Mouse (Mus musculus): ENCODE data around the gene Pan2.
"Not testable (repeated sequence)": the region's sequence is repeated elsewhere in the genome, so short reads cannot be mapped to it uniquely, and the experiment has no call there.

Gene Pan2

DNA sequence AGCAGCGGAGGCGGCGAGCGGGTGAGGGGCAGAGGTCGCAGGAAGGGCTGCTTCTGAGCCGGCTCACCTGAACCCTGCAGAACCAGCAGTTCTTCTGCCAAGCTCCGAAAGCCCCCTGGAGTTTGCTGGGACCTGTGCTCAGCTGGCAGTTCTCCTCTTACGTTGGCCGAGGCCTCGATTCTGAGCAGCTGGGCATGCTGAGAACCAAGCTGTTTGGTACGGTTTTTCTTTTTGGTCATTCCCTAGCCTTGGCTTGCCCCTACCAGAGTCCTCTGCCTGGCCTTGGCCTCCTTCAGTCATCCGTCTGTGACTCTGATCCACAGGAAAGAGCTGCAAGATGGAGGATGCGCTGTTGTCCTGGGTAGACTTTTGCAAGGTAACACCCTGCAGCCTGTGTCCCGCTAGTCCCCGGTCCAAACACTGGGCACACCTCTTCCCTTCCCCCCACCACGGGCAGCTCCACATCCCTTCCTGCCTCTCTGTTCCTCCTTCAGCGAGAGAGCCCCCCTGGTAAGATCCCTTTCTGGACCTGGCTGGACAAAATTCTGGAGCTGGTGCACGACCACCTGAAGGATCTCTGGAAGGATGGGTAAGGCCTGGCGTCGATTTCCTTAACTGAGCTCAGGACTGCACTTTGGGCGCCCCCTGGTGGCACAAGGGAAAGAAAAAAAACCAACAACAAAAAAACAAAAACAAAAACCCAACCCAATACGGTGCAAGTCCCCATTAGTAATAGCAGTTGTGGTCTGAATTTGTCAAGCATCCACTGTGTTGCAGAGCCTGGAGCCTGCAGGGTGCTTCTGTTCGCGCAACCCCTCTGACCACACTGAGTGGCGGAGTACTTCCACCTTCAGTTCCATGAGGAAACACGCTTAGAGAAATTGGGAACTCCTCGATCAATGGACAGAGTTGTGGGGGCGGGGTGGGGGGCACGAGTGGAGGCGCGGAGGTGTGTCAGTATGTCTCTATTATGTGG is 19.2 kb upstream of the Pan2 start:
- peak; percentile 61 for DNase-seq (ENCODE audit: low spot score)

DNA sequence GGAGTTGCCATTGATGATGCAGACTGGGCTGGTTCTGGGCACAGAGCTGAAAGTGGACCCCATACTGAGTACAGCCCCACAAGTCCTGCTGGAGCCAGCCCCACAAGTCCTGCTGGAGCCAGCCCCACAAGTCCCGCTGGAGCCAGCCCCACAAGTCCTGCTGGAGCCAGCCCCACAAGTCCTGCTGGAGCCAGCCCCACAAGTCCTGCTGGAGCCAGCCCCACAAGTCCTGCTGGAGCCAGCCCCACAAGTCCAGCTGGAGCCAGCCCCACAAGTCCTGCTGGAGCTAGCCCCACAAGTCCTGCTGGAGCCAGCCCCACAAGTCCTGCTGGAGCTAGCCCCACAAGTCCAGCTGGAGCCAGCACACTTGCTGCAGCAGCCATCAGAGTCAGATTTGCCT is 12.5 kb upstream of the Pan2 start:
- not testable (repeated sequence) for DNase-seq (ENCODE audit: low spot score)

DNA sequence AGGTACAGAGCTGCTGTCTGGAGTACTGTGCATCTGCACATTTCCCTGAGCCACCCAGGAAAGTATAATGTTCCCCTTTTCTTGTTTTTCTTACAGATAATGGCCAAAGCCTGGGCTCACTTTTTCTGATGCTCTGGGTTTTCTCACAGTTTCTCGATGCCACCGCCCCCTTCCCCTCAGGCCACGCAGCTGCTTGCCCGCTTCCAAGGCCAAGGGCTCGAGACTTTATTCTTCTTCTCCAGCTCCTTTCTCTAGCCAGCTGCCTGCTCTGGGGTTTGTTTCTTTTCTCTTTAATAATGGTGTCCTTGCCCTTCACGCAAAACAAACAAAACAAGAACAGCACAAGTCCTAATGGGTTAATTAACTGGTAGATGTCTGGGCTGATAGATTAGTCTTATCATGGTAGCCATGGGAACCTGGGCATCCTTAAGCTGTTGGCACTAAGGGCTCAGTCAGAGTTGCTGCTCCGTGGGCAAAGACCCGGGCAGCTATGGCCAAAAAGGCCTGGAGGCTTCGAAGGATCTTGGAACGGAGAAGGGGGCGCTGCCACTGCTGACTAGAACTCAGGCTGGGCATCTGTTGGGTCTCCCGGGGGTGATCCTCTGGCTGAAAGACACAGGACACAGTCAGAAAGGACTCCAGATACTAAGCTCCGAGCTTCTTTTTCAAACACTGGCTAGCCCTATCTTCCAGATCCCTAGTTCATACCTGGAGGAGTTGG is 6.6 kb upstream of the Pan2 start:
- no peak for DNase-seq (ENCODE audit: low spot score)

DNA sequence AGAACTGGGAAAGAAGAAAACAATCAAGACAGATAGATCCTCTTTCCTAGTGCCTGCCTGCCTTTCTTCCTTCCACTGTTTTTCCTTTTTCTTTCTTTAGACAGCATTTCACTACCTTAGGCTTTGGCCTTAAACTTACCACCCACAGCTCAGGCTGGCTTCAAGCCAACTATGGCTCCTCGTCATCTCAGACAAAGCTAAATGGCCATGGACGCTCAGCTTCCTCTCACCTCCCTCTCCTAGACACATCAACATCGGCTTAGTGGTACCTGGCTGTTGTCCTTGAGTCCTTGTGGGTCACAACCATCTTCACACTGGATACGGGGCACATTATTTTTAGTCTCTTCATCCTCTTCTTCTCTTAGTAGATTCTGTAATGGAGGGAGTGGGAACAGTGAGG is 5.9 kb upstream of the Pan2 start:
- no peak for DNase-seq (ENCODE audit: low spot score)

DNA sequence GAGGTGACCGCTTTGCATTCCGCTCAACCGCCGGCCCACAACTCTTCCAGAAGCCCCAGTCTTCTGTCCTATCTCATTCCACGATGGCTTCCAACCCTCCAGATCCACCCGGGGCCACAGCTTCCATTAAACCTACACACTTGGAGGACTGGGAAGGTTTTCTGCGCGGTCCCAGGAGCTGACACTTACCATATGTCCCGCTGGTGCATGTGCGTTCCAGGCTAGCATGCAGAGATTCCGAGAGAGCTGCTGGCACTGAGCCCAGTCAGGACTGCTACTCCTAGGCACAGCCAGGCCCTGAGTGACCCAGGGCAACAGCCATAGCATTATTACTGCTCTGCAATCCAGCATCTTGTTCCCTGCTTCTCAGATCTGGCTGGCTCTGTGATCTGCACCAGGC is 5.5 kb upstream of the Pan2 start:
- DNase-seq (ENCODE audit: low spot score), result no peak

DNA sequence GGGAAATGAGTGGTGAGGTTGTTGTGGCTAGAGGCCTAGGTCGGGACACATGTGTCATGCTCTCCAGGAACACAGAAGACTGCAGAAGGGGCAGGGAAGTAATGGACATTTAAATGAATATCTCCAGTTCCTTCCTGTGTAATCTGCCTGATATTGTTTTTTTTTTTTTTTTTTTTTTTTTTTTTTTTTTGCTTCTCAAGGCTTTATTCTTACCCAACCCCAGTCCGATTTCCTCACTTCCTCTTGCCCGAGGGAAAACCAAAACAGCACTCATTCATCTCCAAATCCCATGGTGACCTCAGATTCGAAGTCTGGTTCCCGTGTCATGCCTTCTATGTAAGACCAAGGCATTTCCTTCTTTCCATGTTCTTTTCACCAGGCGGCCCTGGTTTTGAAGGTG is 4.9 kb upstream of the Pan2 start:
- no peak for DNase-seq (ENCODE audit: low spot score)

DNA sequence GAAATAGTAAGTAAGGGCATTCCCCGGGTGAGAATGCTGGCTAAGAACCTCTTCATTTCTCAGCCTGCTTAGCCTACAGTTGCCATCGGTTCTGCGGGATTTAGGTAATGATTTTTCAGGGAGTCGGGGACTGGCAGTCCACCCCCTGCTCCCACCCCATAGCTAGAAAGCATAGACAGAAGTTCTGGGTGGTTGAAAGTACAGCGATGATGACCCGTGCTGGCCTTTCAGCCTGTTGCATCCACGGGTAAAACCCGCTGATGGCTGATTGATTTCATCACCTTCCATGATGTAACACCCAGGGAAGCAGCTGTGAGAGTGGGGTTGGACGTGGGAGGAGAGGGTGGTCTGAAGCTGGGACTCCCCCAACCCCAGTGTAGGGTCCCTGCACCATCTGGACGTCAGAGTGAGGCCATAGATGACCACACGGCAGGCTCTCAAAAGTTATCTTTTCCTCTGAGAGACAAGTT is 4.4 kb upstream of the Pan2 start, which contains the start of gene Il23a:
Gene Il23a (minus strand): TSS at position 51 of the 470 bp plus-strand sequence.
- DNase-seq (ENCODE audit: low spot score), result no peak

DNA sequence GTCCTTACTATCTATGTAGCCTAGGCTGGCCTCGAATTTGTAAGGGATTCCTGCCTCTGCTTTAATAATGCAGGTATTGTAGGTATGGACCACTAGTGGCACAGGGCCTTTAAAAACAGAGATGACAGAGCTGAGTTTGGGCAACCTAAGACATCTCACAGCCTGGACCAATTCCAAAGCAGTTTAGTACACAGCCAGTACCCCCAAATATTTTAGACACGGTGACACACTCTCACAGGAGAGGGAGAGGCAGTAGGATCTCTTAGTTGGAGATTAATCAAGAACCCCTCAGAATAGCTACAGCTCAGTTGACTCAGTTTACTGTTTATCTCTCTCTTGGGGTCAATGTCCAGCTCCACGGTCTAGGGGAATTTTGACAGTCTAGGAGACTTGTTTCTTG is 778 bp upstream of the Pan2 start:
- DNase-seq (ENCODE audit: low spot score), result no peak

DNA sequence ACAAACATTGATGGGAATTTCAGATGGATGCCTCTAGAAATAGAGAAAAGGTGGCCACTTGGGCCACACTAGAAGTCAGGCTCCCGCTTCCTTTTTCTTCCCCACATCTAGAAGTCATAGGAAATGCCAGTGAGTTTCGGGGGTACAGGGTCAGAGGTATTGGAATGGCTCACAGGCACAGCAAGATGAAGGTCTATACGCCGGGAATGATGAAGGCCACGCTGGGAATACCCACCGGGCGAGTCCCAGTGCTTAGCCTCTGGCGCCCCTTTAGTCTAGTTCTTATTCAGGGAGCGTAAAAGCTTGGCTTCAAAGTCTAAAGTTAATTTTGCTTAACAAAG is 380 bp upstream of the Pan2 start:
- DNase-seq (ENCODE audit: low spot score), result no peak

DNA sequence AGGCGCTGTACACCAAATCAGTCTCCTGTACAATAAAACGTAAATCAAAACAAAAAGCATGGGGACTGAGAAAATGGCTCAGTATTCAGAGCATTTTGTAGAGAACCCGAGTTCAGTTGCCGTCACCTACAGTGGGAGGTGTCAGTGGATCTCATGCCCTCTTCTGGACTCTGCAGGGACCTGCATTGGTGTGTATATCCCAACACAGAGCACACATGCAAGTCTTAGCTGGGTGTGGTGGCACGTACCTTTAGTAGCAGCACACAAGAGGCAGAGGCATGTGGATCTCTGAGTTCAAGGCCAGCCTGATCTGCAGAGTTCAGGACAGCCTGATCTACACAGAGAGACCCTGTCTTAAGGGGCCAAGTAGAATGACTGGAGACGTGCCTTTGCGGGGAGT is 6.5 kb downstream of the Pan2 start:
- DNase-seq (ENCODE audit: low spot score), result no peak

DNA sequence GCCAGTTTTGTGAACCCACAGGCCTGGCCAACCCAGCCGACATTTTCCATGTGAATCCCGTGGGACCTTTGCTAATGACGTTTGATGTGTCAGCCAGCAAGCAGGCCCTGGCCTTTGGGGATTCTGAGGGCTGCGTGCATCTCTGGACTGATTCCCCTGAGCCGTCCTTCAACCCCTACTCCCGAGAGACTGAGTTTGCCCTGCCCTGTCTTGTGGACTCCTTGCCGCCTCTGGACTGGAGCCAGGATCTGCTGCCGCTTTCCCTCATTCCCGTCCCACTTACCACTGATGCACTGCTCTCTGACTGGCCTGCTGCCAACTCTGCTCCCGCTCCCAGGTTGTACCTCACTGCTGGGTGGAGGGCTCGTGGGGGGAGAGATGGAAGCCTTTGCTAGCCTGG is 7.0 kb downstream of the Pan2 start:
- no peak for DNase-seq (ENCODE audit: low spot score)

DNA sequence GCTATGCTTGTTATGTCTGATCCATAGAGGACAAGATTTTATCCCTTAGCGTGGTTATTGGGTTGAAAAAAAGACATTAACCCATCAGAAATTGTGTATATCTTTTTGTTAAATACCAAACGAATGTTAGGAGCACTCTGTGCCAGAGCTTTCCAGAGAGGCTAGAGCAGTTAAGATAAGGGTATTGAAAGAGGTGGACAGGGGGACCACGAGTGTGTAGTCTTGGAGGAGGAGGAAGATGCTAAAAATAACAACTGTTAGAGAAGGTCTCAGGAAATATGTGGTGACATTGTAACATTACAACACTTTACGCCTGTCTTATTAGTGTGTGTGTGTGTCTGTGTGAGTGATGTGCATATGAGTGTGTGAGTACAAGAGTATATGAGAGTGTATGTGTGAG is 7.8 kb downstream of the Pan2 start:
- no peak for DNase-seq (ENCODE audit: low spot score)

DNA sequence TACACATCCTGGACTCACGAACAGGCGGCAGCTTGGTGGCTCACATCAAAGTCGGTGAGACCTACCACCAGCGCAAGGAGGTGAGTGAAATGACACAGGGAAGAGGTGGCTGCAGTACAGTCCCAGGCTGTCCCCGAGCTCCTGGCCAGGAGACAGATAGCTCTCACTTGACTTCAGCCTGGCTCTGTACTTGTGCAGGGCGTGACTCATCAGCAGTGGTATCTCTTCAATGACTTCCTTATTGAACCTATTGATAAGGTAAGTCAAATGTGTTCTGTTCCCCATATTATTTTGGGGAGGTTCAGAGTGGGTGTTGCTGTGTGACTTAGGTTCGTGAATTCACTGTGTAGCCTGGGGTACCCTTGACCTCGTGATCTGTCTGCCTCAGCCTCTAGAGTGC is 12.4 kb downstream of the Pan2 start:
- no peak for DNase-seq (ENCODE audit: low spot score)

DNA sequence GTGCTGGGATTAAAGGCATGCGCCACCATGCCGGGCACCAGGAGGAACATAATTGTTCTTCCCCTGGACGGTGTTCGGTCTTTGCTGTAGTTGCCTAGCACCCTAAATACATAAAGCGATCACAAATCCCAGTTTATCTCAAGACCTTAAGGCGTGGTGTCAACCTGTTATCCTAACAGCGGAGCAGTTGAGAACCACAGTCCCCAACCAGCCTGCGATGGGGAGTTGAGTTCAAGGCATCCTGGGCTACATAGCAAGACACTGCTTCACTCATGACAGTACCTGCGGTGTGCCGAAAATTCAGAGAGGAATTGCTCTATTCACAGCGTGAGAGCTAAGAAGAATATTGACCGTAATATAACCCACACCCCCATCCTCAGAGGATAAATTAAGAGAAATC is 18.5 kb downstream of the Pan2 start:
- DNase-seq (ENCODE audit: low spot score), result no peak

DNA sequence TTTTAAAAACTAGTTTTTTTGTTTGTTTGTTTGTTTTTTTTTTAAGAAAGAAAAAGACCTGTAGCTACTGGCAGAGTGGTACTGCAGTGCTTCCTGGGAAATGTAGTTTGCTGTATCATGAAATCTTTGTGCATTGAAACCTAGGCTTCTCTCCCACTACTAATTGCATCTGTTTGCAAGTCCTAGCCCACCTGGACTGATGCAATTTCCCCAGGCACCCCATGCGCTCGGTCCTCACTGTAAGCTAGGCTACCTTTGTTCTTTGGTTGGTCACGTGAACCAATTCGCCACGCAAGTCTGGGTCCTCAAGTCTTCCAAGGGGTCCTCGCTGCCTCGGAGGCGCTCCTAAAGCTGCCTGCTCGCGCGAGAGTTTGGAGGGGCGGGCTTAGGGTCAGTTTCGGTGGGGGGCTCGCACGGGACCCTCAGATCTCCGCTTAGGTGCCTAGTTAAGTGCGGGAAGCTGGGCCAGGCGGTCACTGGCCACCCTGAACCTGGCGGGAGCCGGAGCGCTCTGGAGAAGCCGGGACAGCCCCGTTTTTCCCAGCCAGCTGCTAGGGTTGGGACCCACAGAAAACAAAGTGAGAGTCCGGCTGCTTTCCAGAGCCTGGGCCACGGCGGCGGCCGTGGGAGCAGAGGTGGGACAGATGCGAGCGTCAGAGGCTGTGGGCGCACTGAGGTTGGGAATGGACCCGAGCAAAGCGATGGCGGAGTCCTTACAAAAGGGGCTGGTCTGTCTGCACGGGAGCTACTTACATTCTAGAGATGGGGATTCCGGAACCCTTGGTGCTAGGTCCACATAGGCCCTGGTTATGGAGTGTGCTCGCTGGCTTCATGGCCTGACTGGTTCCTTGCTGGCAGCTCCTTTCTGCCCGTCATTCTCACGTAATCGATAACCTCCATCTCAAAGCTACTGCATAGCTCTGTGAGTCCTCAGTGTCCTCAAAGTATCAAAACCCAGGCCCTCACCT is 19.3 kb downstream of the Pan2 start, which contains the start of gene Cnpy2:
Gene Cnpy2 (plus strand): TSS at position 319 of the 968 bp plus-strand sequence.
- peak; percentile 82 for DNase-seq (ENCODE audit: low spot score)

DNA sequence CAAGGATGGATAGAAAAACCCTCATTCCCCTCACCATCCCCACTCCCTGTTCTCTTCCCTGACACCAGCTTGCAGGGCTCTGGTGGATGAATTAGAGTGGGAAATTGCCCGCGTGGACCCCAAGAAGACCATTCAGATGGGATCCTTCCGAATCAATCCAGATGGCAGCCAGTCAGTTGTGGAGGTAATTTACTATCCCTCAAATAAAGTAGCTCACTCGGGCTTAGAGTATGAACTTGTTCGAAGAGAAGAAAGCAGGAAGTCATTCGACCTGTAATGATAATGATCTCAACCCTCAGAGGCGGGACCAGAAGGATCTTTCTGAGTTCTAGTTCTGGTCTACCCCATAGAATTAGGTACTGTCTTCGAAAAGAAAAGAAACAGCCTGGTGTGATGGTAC is 20.4 kb downstream of the Pan2 start:
- DNase-seq (ENCODE audit: low spot score), result no peak

DNA sequence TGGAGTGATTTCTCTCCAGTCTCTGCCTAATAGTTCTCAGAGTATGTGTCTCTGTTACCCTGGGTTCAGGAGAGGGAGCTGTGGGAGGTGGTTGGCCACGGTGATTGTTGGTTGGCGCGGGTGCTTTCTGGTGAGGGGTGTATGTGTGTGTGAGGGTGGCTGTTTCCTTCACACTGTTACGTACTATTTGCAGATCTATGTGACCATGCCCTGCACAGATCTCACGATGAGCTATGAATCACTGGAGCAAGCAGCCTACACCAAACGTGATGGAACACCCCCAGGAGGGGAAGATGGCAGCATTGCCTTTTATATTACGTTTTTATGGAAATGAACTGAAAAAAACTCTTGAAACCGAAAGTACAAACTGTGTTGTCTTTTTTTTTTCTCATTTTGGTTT is 23.7 kb downstream of the Pan2 start:
- no peak for DNase-seq (ENCODE audit: low spot score)

DNA sequence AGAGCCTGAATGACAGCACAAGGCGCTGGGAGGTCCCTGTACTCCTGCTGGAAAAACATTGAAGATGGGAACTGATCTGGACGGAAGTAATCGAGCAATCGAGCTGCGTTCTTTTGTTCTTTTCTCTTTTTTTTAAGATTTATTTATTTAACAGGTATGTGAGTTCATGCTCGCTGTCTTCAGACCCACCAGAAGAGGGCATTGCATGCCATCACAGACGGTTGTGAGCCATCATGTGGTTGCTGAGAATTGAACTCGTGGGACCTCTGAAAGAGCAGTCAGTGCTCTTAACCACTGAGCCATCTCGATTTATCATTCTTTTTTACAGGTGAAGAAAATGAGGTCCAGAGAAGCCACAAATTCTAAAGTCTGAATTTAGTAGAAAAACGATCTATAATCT is 24.5 kb downstream of the Pan2 start:
- DNase-seq (ENCODE audit: low spot score), result no peak

DNA sequence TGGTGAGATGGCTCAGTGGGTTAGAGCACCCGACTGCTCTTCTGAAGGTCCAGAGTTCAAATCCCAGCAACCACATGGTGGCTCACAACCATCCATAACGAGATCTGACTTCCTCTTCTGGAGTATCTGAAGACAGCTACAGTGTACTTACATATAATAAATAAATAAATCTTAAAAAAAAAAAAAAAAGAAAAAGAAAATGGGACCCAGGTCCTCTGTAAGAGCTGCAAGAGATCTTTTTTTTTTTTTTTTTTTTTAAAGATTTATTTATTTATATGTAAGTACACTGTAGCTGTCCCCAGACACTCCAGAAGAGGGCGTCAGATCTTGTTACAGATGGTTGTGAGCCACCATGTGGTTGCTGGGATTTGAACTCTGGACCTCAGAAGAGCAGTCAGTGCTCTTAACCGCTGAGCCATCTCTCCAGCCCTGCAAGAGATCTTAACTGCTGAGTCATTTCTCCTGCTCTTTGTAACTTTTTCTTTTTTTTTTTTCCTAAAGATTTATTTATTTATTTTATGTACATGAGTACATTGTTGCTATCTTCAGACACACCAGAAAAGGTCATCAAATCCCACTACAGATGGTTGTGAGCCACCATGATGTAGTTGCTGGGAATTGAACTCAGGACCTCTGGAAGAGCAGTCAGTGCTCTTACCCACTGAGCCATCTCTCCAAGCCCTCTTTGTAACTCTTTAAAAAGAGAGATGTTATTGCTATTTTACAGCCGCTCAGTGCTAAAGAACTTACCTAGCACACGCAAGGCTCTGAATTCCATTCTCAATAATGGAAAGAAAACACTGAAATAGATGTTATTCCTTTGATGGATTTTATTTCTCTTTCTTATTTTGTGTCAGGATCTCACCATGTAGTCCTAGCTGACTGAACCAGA is 29.5 kb downstream of the Pan2 start:
- DNase-seq (ENCODE audit: low spot score), result not testable (repeated sequence)

DNA sequence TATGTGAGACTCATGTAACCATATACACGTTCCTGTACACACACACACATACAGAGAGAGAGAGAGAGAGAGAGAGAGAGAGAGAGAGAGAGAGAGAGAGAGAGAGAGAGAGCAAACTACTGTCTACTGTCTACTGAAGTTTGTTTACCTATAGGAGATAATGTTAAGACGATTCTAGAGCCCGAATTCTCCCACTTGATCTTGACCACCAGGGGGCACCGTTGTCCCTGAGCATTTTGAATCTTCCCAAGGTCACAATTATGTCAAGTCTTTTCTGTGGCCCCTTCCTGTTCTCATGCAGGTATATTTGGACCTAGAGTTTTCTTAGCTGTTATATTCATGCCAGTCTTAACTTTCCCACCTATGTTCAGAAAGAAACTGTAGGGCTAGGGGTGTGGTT is 32.4 kb downstream of the Pan2 start:
- peak; percentile 70 for DNase-seq (ENCODE audit: low spot score)

DNA sequence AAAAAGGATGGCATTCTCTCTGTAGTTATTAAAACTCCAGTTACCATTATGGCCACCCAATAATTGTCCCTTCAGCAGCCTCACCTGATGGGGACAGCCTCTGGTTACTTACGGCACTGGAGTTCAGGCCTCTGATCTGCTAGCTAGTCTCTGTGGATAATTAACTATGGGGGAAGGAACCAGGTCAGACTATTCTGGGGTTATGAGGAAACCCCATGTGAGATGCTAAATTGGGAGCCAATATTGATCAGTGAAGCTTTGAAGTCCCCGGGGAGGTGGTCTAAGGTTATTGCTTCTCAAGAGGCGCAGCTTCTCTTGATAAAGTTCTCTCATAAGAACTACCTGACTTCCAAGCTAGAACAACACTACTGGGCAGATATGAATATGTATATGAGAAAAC is 33.1 kb downstream of the Pan2 start:
- no peak for DNase-seq (ENCODE audit: low spot score)
